Mouse (Mus musculus): Measurements from ENCODE around the gene Vmn1r194. TPM values are rescaled to one million over a fixed set of nuclear protein-coding genes. Genes with fewer than 3 reads are reported as not detected.
"Not testable (repeated sequence)": the region's sequence is repeated elsewhere in the genome, so short reads cannot be mapped to it uniquely, and the experiment has no call there.

Gene Vmn1r194
- polyA plus RNA-seq (2011; ENCODE audit: insufficient read length, low read depth, missing spikeins), result not detected in 2 replicates

DNA sequence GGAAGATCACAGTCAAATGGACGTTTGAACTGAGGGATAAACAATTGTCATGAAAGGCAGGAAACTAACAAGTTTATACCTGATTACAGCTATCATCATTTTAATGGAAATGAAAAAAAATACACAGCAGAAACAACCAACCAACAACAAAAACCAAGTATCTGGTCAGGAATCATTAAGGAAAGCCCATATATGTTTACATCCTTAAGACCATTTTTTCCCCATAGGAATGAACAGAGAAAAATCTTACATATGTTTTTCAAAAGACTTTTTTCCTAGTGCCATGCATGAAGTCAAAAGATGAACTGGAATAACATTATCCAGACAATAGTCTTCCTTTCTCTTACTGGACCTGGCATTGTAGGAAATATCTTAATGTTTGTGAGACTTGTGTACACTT lies at the start of gene Vmn1r194:
TSS of gene Vmn1r194 (plus strand) at position 301 of the 400 bp plus-strand sequence.
- no peak for TF ChIP-seq CTCF (IDR thresholded peaks at IDR 0.05; ENCODE audit: borderline replicate concordance, insufficient read depth, low read length)
- no peak for TF ChIP-seq POLR2A (IDR thresholded peaks at IDR 0.05; ENCODE audit: low read depth, low read length)
- Histone ChIP-seq H3K4me3 (ENCODE audit: insufficient read depth, low read length) (no peak within 1 kb of the TSS), H3K4me1 (ENCODE audit: control insufficient read depth, insufficient read depth, low read length) (no peaks in the 10 kb centered on the region), H3K27ac (ENCODE audit: insufficient read depth, low read length) (no peak within 1 kb of the TSS)

DNA sequence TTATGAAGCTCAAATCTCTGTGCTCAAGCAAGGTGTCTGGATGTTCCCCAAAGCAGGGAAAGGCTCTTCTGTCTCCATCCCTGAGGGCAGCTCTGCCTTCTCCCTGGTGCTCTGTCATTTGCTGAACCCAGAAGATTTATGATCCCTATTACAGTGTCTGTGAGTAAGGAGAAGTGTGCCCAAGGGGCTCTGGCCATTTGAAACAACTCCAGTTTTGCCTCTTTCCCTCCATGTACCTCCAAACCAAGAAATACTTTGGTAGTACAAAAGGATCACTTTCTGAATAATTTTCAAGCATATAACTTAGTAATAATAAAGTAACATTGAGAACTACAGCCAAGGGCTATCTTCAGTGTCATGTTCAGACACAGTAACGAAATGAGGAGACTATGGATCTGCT lies 21.0 kb upstream of the Vmn1r194 start, which contains the start of gene Vmn1r193:
TSS of gene Vmn1r193 (minus strand) at position 101 of the 400 bp plus-strand sequence.
- H3K4me3 ChIP-seq (ENCODE audit: insufficient read depth, low read length); H3K4me1 ChIP-seq (ENCODE audit: control insufficient read depth, insufficient read depth, low read length); H3K27ac ChIP-seq (ENCODE audit: insufficient read depth, low read length): not testable (repeated sequence)

DNA sequence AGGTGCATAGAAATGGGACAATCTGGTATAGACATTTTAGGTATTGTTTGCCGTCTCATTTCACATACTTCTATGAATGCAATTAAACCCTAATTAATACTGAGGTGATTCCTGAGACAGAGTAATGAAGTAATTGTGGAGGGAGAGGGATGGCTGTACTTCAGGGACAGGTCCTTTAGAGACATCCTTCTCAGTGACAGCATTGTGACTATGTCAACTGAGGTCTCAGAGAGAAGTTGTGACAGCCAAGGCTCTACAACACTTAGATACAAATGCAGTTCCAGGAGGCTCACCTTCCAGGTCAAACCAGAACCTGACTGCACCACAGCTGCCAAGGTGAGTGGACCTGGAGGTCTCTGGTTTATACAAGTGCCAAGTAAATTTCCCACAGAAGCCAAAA lies 26.2 kb downstream of the Vmn1r194 start, which contains the start of gene Vmn1r195:
TSS of gene Vmn1r195 (plus strand) at position 301 of the 400 bp plus-strand sequence.
- H3K4me1 ChIP-seq (ENCODE audit: control insufficient read depth, insufficient read depth, low read length); H3K27ac ChIP-seq (ENCODE audit: insufficient read depth, low read length); H3K4me3 ChIP-seq (ENCODE audit: insufficient read depth, low read length): not testable (repeated sequence)

DNA sequence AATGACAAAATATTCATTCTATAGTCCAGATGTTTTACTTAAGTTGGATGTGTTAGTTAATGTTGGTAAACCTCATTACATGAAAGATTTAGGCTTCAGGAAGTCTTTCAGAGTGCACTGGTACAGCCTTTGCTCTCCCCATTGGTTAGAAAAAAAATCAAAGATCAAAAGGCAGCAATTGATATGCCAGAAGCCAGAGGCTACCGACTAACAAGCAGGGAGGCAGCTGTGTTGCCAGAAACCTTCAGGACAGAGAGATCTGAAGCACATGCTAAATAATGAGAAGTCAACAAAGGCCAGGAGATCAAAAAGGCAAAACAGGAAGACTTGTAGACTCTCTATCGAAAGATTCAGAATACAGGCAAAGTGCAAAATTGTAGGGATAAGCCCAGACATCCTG lies 27.7 kb downstream of the Vmn1r194 start:
- no peak overlapping the region for H3K4me3 ChIP-seq (ENCODE audit: insufficient read depth, low read length)
- no peak overlapping the region for H3K27ac ChIP-seq (ENCODE audit: insufficient read depth, low read length)
- H3K4me1 ChIP-seq (ENCODE audit: control insufficient read depth, insufficient read depth, low read length), result no peaks in the 10 kb centered on the region
- TF ChIP-seq POLR2A (IDR thresholded peaks at IDR 0.05; ENCODE audit: low read depth, low read length), result no peak
- TF ChIP-seq CTCF (IDR thresholded peaks at IDR 0.05; ENCODE audit: borderline replicate concordance, insufficient read depth, low read length), result no peak

DNA sequence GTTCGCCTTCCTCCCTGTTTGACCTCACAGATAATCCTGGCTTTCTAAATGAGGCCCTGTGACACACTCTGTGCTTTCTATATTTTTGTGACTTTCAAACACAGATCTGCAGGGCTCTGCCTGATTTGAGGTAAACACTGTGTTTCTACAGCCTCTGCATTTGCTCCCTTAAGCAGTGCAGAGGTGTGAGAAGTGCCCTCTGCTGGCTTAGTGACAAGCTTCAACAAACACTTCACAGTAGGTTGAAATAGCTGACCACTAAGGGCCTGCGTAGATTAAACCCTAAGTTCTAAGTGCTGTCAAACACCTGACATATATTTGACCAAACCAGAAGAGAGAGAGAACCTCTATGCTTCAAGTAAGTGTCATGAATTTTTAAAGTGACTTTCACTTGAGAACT lies 40.6 kb downstream of the Vmn1r194 start:
- TF ChIP-seq CTCF (IDR thresholded peaks at IDR 0.05; ENCODE audit: borderline replicate concordance, insufficient read depth, low read length) (no peak), POLR2A (IDR thresholded peaks at IDR 0.05; ENCODE audit: low read depth, low read length) (no peak)
- H3K27ac ChIP-seq (ENCODE audit: insufficient read depth, low read length), result no peak overlapping the region
- no peaks in the 10 kb centered on the region for H3K4me1 ChIP-seq (ENCODE audit: control insufficient read depth, insufficient read depth, low read length)
- H3K4me3 ChIP-seq (ENCODE audit: insufficient read depth, low read length), result no peak overlapping the region

DNA sequence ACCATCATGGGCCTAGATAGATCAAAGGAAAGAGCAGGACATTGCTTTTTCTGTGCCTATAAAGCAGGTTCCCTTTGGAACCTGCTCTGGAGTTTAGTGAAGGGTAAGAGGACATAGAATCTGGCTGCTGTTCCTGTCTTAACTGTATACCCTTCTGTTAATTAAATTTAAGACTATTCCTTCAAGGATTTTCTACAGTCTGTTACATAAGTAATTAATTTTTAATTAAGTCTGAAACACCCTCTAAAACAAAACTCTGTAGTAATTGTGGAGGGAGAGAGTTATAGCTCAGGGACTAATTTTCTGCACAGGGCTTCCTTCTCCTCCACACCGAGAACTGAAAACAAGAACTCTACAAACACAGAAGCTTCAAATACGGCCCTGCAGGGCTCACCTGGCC lies 45.6 kb downstream of the Vmn1r194 start, which contains the start of gene Vmn1r196:
TSS of gene Vmn1r196 (plus strand) at position 301 of the 400 bp plus-strand sequence.
- TF ChIP-seq CTCF (IDR thresholded peaks at IDR 0.05; ENCODE audit: borderline replicate concordance, insufficient read depth, low read length) (no peak), POLR2A (IDR thresholded peaks at IDR 0.05; ENCODE audit: low read depth, low read length) (no peak)
- no peaks in the 10 kb centered on the region for H3K4me1 ChIP-seq (ENCODE audit: control insufficient read depth, insufficient read depth, low read length)
- no peak within 1 kb of the TSS for H3K4me3 ChIP-seq (ENCODE audit: insufficient read depth, low read length)
- no peak within 1 kb of the TSS for H3K27ac ChIP-seq (ENCODE audit: insufficient read depth, low read length)

Other genes starting within 250 kb of the Vmn1r194 start
- 0.37 and 0.98 TPM in 2 replicates for gene Prss16, start 234.5 kb upstream of the Vmn1r194 start, polyA plus RNA-seq (2011; ENCODE audit: insufficient read length, low read depth, missing spikeins)
- 1.3 TPM in 1 of 2 replicates, not detected in the other for gene Hist1h2ah, start 208.6 kb upstream of the Vmn1r194 start, polyA plus RNA-seq (2011; ENCODE audit: insufficient read length, low read depth, missing spikeins)
- gene Hist1h2bk, start 208.3 kb upstream of the Vmn1r194 start, polyA plus RNA-seq (2011; ENCODE audit: insufficient read length, low read depth, missing spikeins), result 16.3 and 22.3 TPM in 2 replicates
- gene Hist1h4i, start 202.9 kb upstream of the Vmn1r194 start, polyA plus RNA-seq (2011; ENCODE audit: insufficient read length, low read depth, missing spikeins), result 5.6 and 9.1 TPM in 2 replicates
- gene Hist1h2ag, start 201.3 kb upstream of the Vmn1r194 start, polyA plus RNA-seq (2011; ENCODE audit: insufficient read length, low read depth, missing spikeins), result 2.6 TPM in 1 of 2 replicates, not detected in the other
- gene Hist1h2bj, start 201.0 kb upstream of the Vmn1r194 start, polyA plus RNA-seq (2011; ENCODE audit: insufficient read length, low read depth, missing spikeins), result 4.1 and 8.4 TPM in 2 replicates
- gene Vmn1r188, start 159.8 kb upstream of the Vmn1r194 start, polyA plus RNA-seq (2011; ENCODE audit: insufficient read length, low read depth, missing spikeins), result not detected in 2 replicates
- not detected in 2 replicates for gene Vmn1r189, start 138.4 kb upstream of the Vmn1r194 start, polyA plus RNA-seq (2011; ENCODE audit: insufficient read length, low read depth, missing spikeins)
- not detected in 2 replicates for gene Vmn1r191, start 60.2 kb upstream of the Vmn1r194 start, polyA plus RNA-seq (2011; ENCODE audit: insufficient read length, low read depth, missing spikeins)
- gene Vmn1r192, start 53.1 kb upstream of the Vmn1r194 start, polyA plus RNA-seq (2011; ENCODE audit: insufficient read length, low read depth, missing spikeins), result not detected in 2 replicates
- not detected in 2 replicates for gene Vmn1r193, start 21.1 kb upstream of the Vmn1r194 start, polyA plus RNA-seq (2011; ENCODE audit: insufficient read length, low read depth, missing spikeins)
- not detected in 2 replicates for gene Vmn1r195, start 26.3 kb downstream of the Vmn1r194 start, polyA plus RNA-seq (2011; ENCODE audit: insufficient read length, low read depth, missing spikeins)
- gene Vmn1r196, start 45.7 kb downstream of the Vmn1r194 start, polyA plus RNA-seq (2011; ENCODE audit: insufficient read length, low read depth, missing spikeins), result not detected in 2 replicates
- gene Vmn1r197, start 80.4 kb downstream of the Vmn1r194 start, polyA plus RNA-seq (2011; ENCODE audit: insufficient read length, low read depth, missing spikeins), result not detected in 2 replicates
- gene Vmn1r198, start 106.1 kb downstream of the Vmn1r194 start, polyA plus RNA-seq (2011; ENCODE audit: insufficient read length, low read depth, missing spikeins), result not detected in 2 replicates
- gene Vmn1r199, start 135.6 kb downstream of the Vmn1r194 start, polyA plus RNA-seq (2011; ENCODE audit: insufficient read length, low read depth, missing spikeins), result not detected in 2 replicates
- not detected in 2 replicates for gene Vmn1r200, start 146.2 kb downstream of the Vmn1r194 start, polyA plus RNA-seq (2011; ENCODE audit: insufficient read length, low read depth, missing spikeins)
- gene Vmn1r201, start 227.7 kb downstream of the Vmn1r194 start, polyA plus RNA-seq (2011; ENCODE audit: insufficient read length, low read depth, missing spikeins), result not detected in 2 replicates

Data from embryonic fibroblast, embryonic 13.5 days (primary cell).